Mouse (Mus musculus): Measurements from ENCODE around the gene Ptrh2. TPM values are rescaled to one million over a fixed set of nuclear protein-coding genes. Genes with fewer than 3 reads are reported as not detected.

Gene Ptrh2
- polyA plus RNA-seq, 1 experiment from 2014 or later = 36.1 TPM

GRCm38 (mm10) chr11:86662986-86663895, 20.5 kb upstream of the Ptrh2 start:
- peaks cover 17% of the 10 kb centered on the region for H3K36me3 ChIP-seq (ENCODE audit: control insufficient read depth, insufficient read depth, low read length)
- no peaks in the 10 kb centered on the region for H3K27me3 ChIP-seq (ENCODE audit: control insufficient read depth, insufficient read depth, low read length)
- no peak overlapping the region for H3K4me3 ChIP-seq (ENCODE audit: low read depth, low read length)
- H3K4me1 ChIP-seq (ENCODE audit: control insufficient read depth, insufficient read depth, low read length) = no peaks in the 10 kb centered on the region
- H3K9ac ChIP-seq (replicated peaks; ENCODE audit: low read depth, low read length) = no peak overlapping the region
- WGBS = 90% methylated on average over 8 of the region's 8 CpGs
- H3K4me2 ChIP-seq (replicated peaks; ENCODE audit: low read depth, low read length) = no peak overlapping the region
- peak; percentile 28; the same call in 1 of the 2 replicates for ATAC-seq (ENCODE audit: insufficient number of reproducible peaks, insufficient read depth, low FRiP score, low read depth)
- H3K27ac ChIP-seq (ENCODE audit: low read length) = no peak overlapping the region
- no peaks in the 10 kb centered on the region for H3K9me3 ChIP-seq (ENCODE audit: control insufficient read depth, low read depth, low read length)

GRCm38 (mm10) chr11:86663977-86664376, 19.8 kb upstream of the Ptrh2 start:
- H3K36me3 ChIP-seq (ENCODE audit: control insufficient read depth, insufficient read depth, low read length) = peaks cover 17% of the 10 kb centered on the region

GRCm38 (mm10) chr11:86664406-86664805, 19.4 kb upstream of the Ptrh2 start:
- no peaks in the 10 kb centered on the region for H3K9me3 ChIP-seq (ENCODE audit: control insufficient read depth, low read depth, low read length)
- no peak for ATAC-seq (ENCODE audit: insufficient number of reproducible peaks, insufficient read depth, low FRiP score, low read depth)
- H3K4me2 ChIP-seq (replicated peaks; ENCODE audit: low read depth, low read length) = no peak overlapping the region
- WGBS = 90% methylated on average over 3 of the region's 3 CpGs
- H3K9ac ChIP-seq (replicated peaks; ENCODE audit: low read depth, low read length) = no peak overlapping the region
- H3K27me3 ChIP-seq (ENCODE audit: control insufficient read depth, insufficient read depth, low read length) = no peaks in the 10 kb centered on the region
- no peak overlapping the region for H3K27ac ChIP-seq (ENCODE audit: low read length)
- H3K4me3 ChIP-seq (ENCODE audit: low read depth, low read length) = no peak overlapping the region
- peaks cover 17% of the 10 kb centered on the region for H3K36me3 ChIP-seq (ENCODE audit: control insufficient read depth, insufficient read depth, low read length)
- H3K4me1 ChIP-seq (ENCODE audit: control insufficient read depth, insufficient read depth, low read length) = no peaks in the 10 kb centered on the region

More at GRCm38 (mm10) chr11:86663977-86664376, 19.8 kb upstream of the Ptrh2 start:
- Histone ChIP-seq H3K4me1 (ENCODE audit: control insufficient read depth, insufficient read depth, low read length) (no peaks in the 10 kb centered on the region), H3K27ac (ENCODE audit: low read length) (no peak overlapping the region), H3K27me3 (ENCODE audit: control insufficient read depth, insufficient read depth, low read length) (no peaks in the 10 kb centered on the region), H3K4me2 (replicated peaks; ENCODE audit: low read depth, low read length) (no peak overlapping the region), H3K9me3 (ENCODE audit: control insufficient read depth, low read depth, low read length) (no peaks in the 10 kb centered on the region), H3K4me3 (ENCODE audit: low read depth, low read length) (no peak overlapping the region), H3K9ac (replicated peaks; ENCODE audit: low read depth, low read length) (no peak overlapping the region)
- no peak for ATAC-seq (ENCODE audit: insufficient number of reproducible peaks, insufficient read depth, low FRiP score, low read depth)

- Histone ChIP-seq H3K36me3 (ENCODE audit: control insufficient read depth, insufficient read depth, low read length) (peaks cover 13% of the 10 kb centered on the region), H3K4me3 (ENCODE audit: low read depth, low read length) (no peak overlapping the region), H3K27me3 (ENCODE audit: control insufficient read depth, insufficient read depth, low read length) (no peaks in the 10 kb centered on the region), H3K9me3 (ENCODE audit: control insufficient read depth, low read depth, low read length) (no peaks in the 10 kb centered on the region), H3K4me1 (ENCODE audit: control insufficient read depth, insufficient read depth, low read length) (no peaks in the 10 kb centered on the region), H3K9ac (replicated peaks; ENCODE audit: low read depth, low read length) (no peak overlapping the region), H3K27ac (ENCODE audit: low read length) (no peak overlapping the region), H3K4me2 (replicated peaks; ENCODE audit: low read depth, low read length) (no peak overlapping the region)
- no peak for ATAC-seq (ENCODE audit: insufficient number of reproducible peaks, insufficient read depth, low FRiP score, low read depth)
- WGBS = 84% methylated on average over 2 of the region's 2 CpGs
These were observed 16.2 kb upstream of the Ptrh2 start for GRCm38 (mm10) chr11:86667553-86667952.

- H3K4me2 ChIP-seq (replicated peaks; ENCODE audit: low read depth, low read length) = no peak overlapping the region
- no peak overlapping the region for H3K9ac ChIP-seq (replicated peaks; ENCODE audit: low read depth, low read length)
- no peak for ATAC-seq (ENCODE audit: insufficient number of reproducible peaks, insufficient read depth, low FRiP score, low read depth)
- H3K27ac ChIP-seq (ENCODE audit: low read length) = no peak overlapping the region
- no peaks in the 10 kb centered on the region for H3K4me1 ChIP-seq (ENCODE audit: control insufficient read depth, insufficient read depth, low read length)
- no peaks in the 10 kb centered on the region for H3K9me3 ChIP-seq (ENCODE audit: control insufficient read depth, low read depth, low read length)
- no peaks in the 10 kb centered on the region for H3K27me3 ChIP-seq (ENCODE audit: control insufficient read depth, insufficient read depth, low read length)
- 89% methylated on average over 3 of the region's 3 CpGs for WGBS
- no peak overlapping the region for H3K4me3 ChIP-seq (ENCODE audit: low read depth, low read length)
- peaks cover 13% of the 10 kb centered on the region for H3K36me3 ChIP-seq (ENCODE audit: control insufficient read depth, insufficient read depth, low read length)
These were observed 15.6 kb upstream of the Ptrh2 start for GRCm38 (mm10) chr11:86668169-86668568.

- Histone ChIP-seq H3K27ac (ENCODE audit: low read length) (no peak overlapping the region), H3K9ac (replicated peaks; ENCODE audit: low read depth, low read length) (no peak overlapping the region), H3K9me3 (ENCODE audit: control insufficient read depth, low read depth, low read length) (no peaks in the 10 kb centered on the region), H3K36me3 (ENCODE audit: control insufficient read depth, insufficient read depth, low read length) (no peaks in the 10 kb centered on the region), H3K4me1 (ENCODE audit: control insufficient read depth, insufficient read depth, low read length) (no peaks in the 10 kb centered on the region), H3K27me3 (ENCODE audit: control insufficient read depth, insufficient read depth, low read length) (no peaks in the 10 kb centered on the region), H3K4me2 (replicated peaks; ENCODE audit: low read depth, low read length) (no peak overlapping the region), H3K4me3 (ENCODE audit: low read depth, low read length) (no peak overlapping the region)
- no peak for ATAC-seq (ENCODE audit: insufficient number of reproducible peaks, insufficient read depth, low FRiP score, low read depth)
- 80% methylated on average over 3 of the region's 3 CpGs for WGBS
These were observed 12.6 kb upstream of the Ptrh2 start for GRCm38 (mm10) chr11:86671041-86671675.

GRCm38 (mm10) chr11:86672772-86673171, 11.0 kb upstream of the Ptrh2 start:
- no peaks in the 10 kb centered on the region for H3K4me1 ChIP-seq (ENCODE audit: control insufficient read depth, insufficient read depth, low read length)
- H3K27me3 ChIP-seq (ENCODE audit: control insufficient read depth, insufficient read depth, low read length) = no peaks in the 10 kb centered on the region
- no peak overlapping the region for H3K27ac ChIP-seq (ENCODE audit: low read length)
- 80% methylated on average over 3 of the region's 3 CpGs for WGBS
- ATAC-seq (ENCODE audit: insufficient number of reproducible peaks, insufficient read depth, low FRiP score, low read depth) = no peak
- H3K9me3 ChIP-seq (ENCODE audit: control insufficient read depth, low read depth, low read length) = no peaks in the 10 kb centered on the region
- no peak overlapping the region for H3K9ac ChIP-seq (replicated peaks; ENCODE audit: low read depth, low read length)
- H3K36me3 ChIP-seq (ENCODE audit: control insufficient read depth, insufficient read depth, low read length) = no peaks in the 10 kb centered on the region
- no peak overlapping the region for H3K4me2 ChIP-seq (replicated peaks; ENCODE audit: low read depth, low read length)
- no peak overlapping the region for H3K4me3 ChIP-seq (ENCODE audit: low read depth, low read length)

- H3K27me3 ChIP-seq (ENCODE audit: control insufficient read depth, insufficient read depth, low read length) = no peaks in the 10 kb centered on the region
- H3K36me3 ChIP-seq (ENCODE audit: control insufficient read depth, insufficient read depth, low read length) = no peaks in the 10 kb centered on the region
- no peak overlapping the region for H3K27ac ChIP-seq (ENCODE audit: low read length)
- WGBS = 84% methylated on average over 4 of the region's 4 CpGs
- H3K4me3 ChIP-seq (ENCODE audit: low read depth, low read length) = no peak overlapping the region
- H3K4me2 ChIP-seq (replicated peaks; ENCODE audit: low read depth, low read length) = no peak overlapping the region
- no peaks in the 10 kb centered on the region for H3K4me1 ChIP-seq (ENCODE audit: control insufficient read depth, insufficient read depth, low read length)
- H3K9ac ChIP-seq (replicated peaks; ENCODE audit: low read depth, low read length) = no peak overlapping the region
- no peak for ATAC-seq (ENCODE audit: insufficient number of reproducible peaks, insufficient read depth, low FRiP score, low read depth)
- no peaks in the 10 kb centered on the region for H3K9me3 ChIP-seq (ENCODE audit: control insufficient read depth, low read depth, low read length)
These were observed 8.3 kb upstream of the Ptrh2 start for GRCm38 (mm10) chr11:86675520-86675919.
